Mouse (Mus musculus) intestine, embryonic 14.5 days (tissue): ENCODE results near the gene Gnptg. TPM values are rescaled to one million over a fixed set of nuclear protein-coding genes. Genes with fewer than 3 reads are reported as not detected.

Experiments
- ATAC-seq: fragments of 200-750 bp; cut with Nextera tagmentation; replicated peaks from 2 replicates; pipeline ENCODE4 v1.8.0; 2017; ENCODE audit warnings: low read depth, moderate number of reproducible peaks, moderate TSS enrichment, moderate library complexity; ENCODE audit not compliant: low FRiP score, low TSS enrichment
- DNase-seq: peaks from one replicate; pipeline ENCODE4 v3.0.0-alpha.2; 2018; ENCODE audit warnings: low spot score
- H3K27ac ChIP-seq: fragments of 300-500 bp; sonication (generic); 2 replicates; pipeline ENCODE4 v1.5.1; 2014; ENCODE audit warnings: low read depth, mild to moderate bottlenecking, control low read depth
- H3K27me3 ChIP-seq: fragments of 300-500 bp; sonication (generic); replicated peaks from 2 replicates; pipeline ENCODE4 v1.6.1; 2014; ENCODE audit warnings: low read length, control low read depth; ENCODE audit not compliant: control insufficient read depth, insufficient read depth
- H3K36me3 ChIP-seq: fragments of 300-500 bp; sonication (generic); 2 replicates; pipeline ENCODE4 v1.6.1; 2014; ENCODE audit warnings: low read length, control low read depth; ENCODE audit not compliant: control insufficient read depth, insufficient read depth
- H3K4me1 ChIP-seq: fragments of 300-500 bp; sonication (generic); replicated peaks from 2 replicates; pipeline ENCODE4 v1.6.1; 2014; ENCODE audit warnings: low read length, control low read depth, mixed read lengths; ENCODE audit not compliant: control insufficient read depth, insufficient read depth
- H3K4me2 ChIP-seq: fragments of 300-500 bp; sonication (generic); 2 replicates; pipeline ENCODE4 v1.6.1; 2014; ENCODE audit warnings: low read length
- H3K4me3 ChIP-seq: fragments of 300-500 bp; sonication (generic); 2 replicates; pipeline ENCODE4 v1.5.1; 2014; ENCODE audit warnings: low read depth, low read length, control low read depth, mixed read lengths
- H3K9ac ChIP-seq: fragments of 300-500 bp; sonication (generic); 2 replicates; pipeline ENCODE4 v1.6.1; 2014; ENCODE audit warnings: mild to moderate bottlenecking, low read length
- H3K9me3 ChIP-seq: fragments of 300-500 bp; sonication (generic); 2 replicates; pipeline ENCODE4 v1.6.1; 2016; ENCODE audit warnings: low read length, control low read depth; ENCODE audit not compliant: control insufficient read depth
- WGBS: fragments of 180-500 bp; shearing (Covaris S2); extraction: QIAGEN DNeasy Blood & Tissue Kit; methylation state at CpG from one replicate; pipeline ENCODE4 v1.1.7; 2014; 5-methylcytosine and 5-hydroxymethylcytosine counted together
- polyA plus RNA-seq: library from polyadenylated mRNA; unstranded; fragments of >200 nt; fragmentation: Nextera tagmentation; extraction: Ambion mirVana; gene quantifications from 2 replicates; pipeline ENCODE4 v1.2.1, GENCODE M21; 2014

The Gnptg gene
- polyA plus RNA-seq, 1 experiment from 2014 or later = 36.4 TPM

GRCm38 (mm10) chr17:25219492-25220295, 20.2 kb downstream of the Gnptg start:
- H3K4me3 ChIP-seq = no peak overlapping the region
- ATAC-seq = no peak

DNA sequence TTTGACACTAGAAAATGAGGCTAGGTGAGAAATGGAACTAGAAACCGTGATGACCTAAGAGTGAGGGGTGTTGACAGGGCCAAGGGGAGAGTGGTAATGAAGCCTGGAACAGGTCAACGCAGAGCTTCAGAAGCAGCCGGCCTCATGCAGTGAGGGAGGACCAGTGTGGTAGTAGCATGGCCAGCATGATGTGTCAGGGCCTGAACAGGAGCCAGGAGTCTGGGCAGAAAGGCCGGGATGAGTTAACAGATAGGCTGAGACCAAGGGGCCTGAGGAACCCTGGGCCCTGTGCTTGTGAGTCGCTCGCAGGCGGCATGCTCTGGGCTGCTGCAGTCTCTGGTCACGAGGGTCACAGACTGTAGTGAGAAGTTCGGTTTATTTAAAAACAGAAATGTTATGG, 21.0 kb downstream of the Gnptg start:
- 90% methylated on average over 9 of the region's 9 CpGs for WGBS
- H3K36me3 ChIP-seq = peaks cover 48% of the 10 kb centered on the region

More at GRCm38 (mm10) chr17:25219492-25220295, 20.2 kb downstream of the Gnptg start:
- Histone ChIP-seq H3K9ac (no peak overlapping the region), H3K27ac (no peak overlapping the region), H3K9me3 (no peaks in the 10 kb centered on the region), H3K27me3 (no peaks in the 10 kb centered on the region), H3K36me3 (peaks cover 40% of the 10 kb centered on the region), H3K4me2 (no peak overlapping the region), H3K4me1 (0 out of 2 replicates have a peak, but pooled peaks cover 9% of the 10 kb centered on the region)
- WGBS = 91% methylated on average over 15 of the region's 15 CpGs
- DNase-seq = no peak

DNA sequence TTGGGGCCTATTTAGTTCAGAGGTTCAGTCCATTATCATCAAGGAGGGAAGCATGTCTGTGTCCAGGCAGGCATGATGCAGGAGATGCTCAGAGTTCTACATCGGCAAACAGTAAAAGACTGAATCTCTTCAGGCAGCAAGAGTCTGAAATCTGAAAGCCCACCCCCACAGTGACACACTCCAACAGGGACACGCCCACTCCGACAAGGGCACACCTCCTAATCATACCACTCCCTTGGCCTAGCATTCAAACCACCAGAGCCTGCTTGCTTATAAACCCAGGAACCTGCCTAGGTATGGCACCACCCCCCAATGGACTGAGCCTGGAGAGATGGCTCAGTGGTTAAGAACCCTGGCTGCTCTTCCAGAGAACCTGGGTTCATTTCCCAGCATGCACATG, 24.5 kb downstream of the Gnptg start:
- H3K4me3 ChIP-seq = no peak overlapping the region
- H3K36me3 ChIP-seq = peaks cover 70% of the 10 kb centered on the region
- no peaks in the 10 kb centered on the region for H3K27me3 ChIP-seq
- no peak overlapping the region for H3K9ac ChIP-seq
- no peak for ATAC-seq
- H3K27ac ChIP-seq = no peak overlapping the region
- WGBS = 87% methylated on average over 3 of the region's 3 CpGs
- H3K4me1 ChIP-seq = no peaks in the 10 kb centered on the region
- DNase-seq = no peak
- no peaks in the 10 kb centered on the region for H3K9me3 ChIP-seq
- no peak overlapping the region for H3K4me2 ChIP-seq

More for the DNA sequence above, 21.0 kb downstream of the Gnptg start:
- Histone ChIP-seq H3K4me1 (0 out of 2 replicates have a peak, but pooled peaks cover 9% of the 10 kb centered on the region), H3K27me3 (no peaks in the 10 kb centered on the region), H3K27ac (no peak overlapping the region), H3K4me2 (no peak overlapping the region), H3K4me3 (no peak overlapping the region), H3K9me3 (no peaks in the 10 kb centered on the region), H3K9ac (no peak overlapping the region)
- ATAC-seq (no peak), DNase-seq (no peak)

DNA sequence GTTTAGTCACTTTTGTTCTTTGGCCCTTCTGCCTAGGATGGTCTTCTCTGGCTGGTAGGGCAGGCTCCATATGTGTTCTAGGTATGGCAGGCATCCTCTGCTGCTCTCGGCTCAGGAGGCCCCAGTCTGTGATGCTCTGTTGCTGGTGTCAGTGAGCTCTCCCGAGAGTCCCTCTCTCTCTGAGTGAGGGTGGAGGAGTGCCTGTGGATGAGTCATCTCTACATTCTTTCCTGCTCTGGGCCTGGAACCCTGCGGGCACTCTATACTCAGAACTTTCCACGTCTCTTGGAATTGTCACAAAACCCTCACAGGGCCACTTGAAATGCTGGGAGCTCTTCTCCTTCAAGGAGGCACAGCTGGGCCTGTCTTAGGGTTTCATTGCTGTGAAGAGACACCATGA, 28.2 kb downstream of the Gnptg start:
- Histone ChIP-seq H3K4me3 (no peak overlapping the region), H3K4me1 (no peaks in the 10 kb centered on the region), H3K36me3 (peaks cover 87% of the 10 kb centered on the region), H3K27ac (no peak overlapping the region), H3K9ac (no peak overlapping the region), H3K9me3 (no peaks in the 10 kb centered on the region), H3K4me2 (no peak overlapping the region), H3K27me3 (no peaks in the 10 kb centered on the region)
- DNase-seq = no peak
- ATAC-seq = no peak
- 85% methylated on average over 4 of the region's 4 CpGs for WGBS

GRCm38 (mm10) chr17:25210680-25211466, 29.1 kb downstream of the Gnptg start:
- no peaks in the 10 kb centered on the region for H3K4me1 ChIP-seq
- H3K27me3 ChIP-seq = no peaks in the 10 kb centered on the region
- no peak overlapping the region for H3K4me3 ChIP-seq
- no peak overlapping the region for H3K4me2 ChIP-seq
- 85% methylated on average over 15 of the region's 15 CpGs for WGBS
- DNase-seq (no peak), ATAC-seq (no peak)
- H3K9me3 ChIP-seq = no peaks in the 10 kb centered on the region
- no peak overlapping the region for H3K9ac ChIP-seq
- no peak overlapping the region for H3K27ac ChIP-seq
- peaks cover 83% of the 10 kb centered on the region for H3K36me3 ChIP-seq

DNA sequence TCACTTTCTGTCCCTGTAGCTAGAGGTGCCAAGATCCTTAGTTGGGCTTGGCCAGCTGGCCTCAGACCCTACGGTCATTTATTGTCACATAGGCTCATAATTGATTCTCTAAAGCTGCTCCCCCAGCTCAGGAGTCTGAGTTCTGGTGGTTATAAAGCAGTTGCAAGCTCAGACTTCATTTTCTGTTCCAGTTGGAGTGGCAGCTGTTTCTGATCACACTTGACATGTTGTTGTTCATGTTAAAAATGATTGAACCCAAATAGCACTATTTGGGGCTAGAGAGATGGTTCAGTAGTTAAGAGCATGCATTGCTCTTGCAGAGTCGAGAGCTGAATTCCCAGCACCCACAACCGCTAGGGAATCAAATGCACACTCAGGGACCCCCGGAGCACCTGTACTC, 29.9 kb downstream of the Gnptg start:
- no peak overlapping the region for H3K9ac ChIP-seq
- no peak overlapping the region for H3K27ac ChIP-seq
- H3K27me3 ChIP-seq = no peaks in the 10 kb centered on the region
- H3K4me3 ChIP-seq = no peak overlapping the region
- no peaks in the 10 kb centered on the region for H3K9me3 ChIP-seq
- WGBS = 85% methylated on average over 4 of the region's 4 CpGs
- DNase-seq = no peak
- ATAC-seq = no peak
- H3K36me3 ChIP-seq = peaks cover 83% of the 10 kb centered on the region
- no peaks in the 10 kb centered on the region for H3K4me1 ChIP-seq
- no peak overlapping the region for H3K4me2 ChIP-seq

DNA sequence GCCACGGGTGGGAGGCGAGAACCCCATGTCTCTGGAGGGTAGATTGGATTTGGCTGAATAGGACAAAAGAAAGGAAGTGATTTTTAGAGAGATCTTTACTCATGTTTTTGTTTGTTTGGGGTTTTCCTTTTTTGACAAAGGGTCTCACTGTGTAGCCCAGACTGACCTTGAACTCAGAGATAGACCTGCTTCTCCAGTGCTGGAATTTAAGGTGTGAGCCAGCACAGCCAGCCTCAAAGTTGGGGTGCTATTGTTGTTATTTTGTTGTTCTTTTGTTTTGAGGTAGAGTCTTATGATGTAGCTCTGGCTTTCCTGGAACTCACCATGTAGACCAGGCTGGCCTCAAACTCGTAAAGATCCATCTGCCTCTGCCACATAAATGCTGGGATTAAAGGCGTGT, 37.5 kb downstream of the Gnptg start:
- H3K9ac ChIP-seq = no peak overlapping the region
- DNase-seq = no peak
- peaks cover 63% of the 10 kb centered on the region for H3K36me3 ChIP-seq
- H3K4me3 ChIP-seq = no peak overlapping the region
- WGBS = 91% methylated on average over 4 of the region's 4 CpGs
- no peaks in the 10 kb centered on the region for H3K4me1 ChIP-seq
- no peak overlapping the region for H3K27ac ChIP-seq
- no peaks in the 10 kb centered on the region for H3K27me3 ChIP-seq
- no peaks in the 10 kb centered on the region for H3K9me3 ChIP-seq
- no peak overlapping the region for H3K4me2 ChIP-seq
- ATAC-seq = no peak

GRCm38 (mm10) chr17:25189091-25189490, 50.8 kb downstream of the Gnptg start:
- Histone ChIP-seq H3K4me3 (peak overlapping the region; percentile 84), H3K27ac (no peak overlapping the region), H3K9me3 (no peaks in the 10 kb centered on the region), H3K36me3 (peaks cover 27% of the 10 kb centered on the region), H3K4me1 (peaks cover 17% of the 10 kb centered on the region), H3K27me3 (no peaks in the 10 kb centered on the region), H3K4me2 (peak overlapping the region; percentile 85), H3K9ac (peak overlapping the region; percentile 91)
- ATAC-seq (peak; percentile 2; the same call in 1 of the 2 replicates), DNase-seq (no peak)
- 4% methylated on average over 16 of the region's 16 CpGs for WGBS
